ENCODE assay signal across 21 mouse cellular contexts in the genomic region with DNA sequence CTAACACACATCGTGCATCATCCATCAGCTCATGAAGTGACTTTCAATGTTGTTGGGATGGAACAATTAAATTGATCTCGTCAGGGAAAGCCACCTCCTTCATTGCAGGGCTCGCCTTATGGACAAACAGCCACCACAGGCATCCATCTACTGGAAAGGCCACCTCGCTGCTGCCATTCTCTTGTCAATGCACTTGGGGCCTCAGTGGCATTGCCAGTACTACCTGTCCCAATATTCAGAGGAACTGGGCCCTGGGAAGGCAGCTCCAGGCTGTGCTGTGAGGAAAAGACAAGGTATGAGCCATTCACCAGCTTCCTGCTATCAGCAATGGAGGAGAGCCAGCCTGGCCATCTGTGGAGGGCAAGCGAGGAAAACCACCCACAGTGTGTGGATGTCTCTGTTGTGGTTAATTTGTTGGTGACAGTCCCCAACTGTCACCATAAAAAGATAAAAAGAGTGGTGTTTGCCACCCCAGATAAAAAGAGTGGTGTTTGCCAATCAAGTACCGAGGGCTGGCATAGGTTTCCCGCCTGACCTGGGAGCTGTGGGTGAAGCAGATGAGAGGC.
DNase-seq lines count a peak whose midpoint lies in the region; ATAC-seq lines count a peak whose summit lies in the region.
"Had no signal": no experiment of that assay in that cellular context is flagged by ENCODE, and none has a peak within 500 bp of the region (broad histone marks: within the 10 kb centered on the region; RNA-seq: fewer than 3 reads in every experiment).

No protein-coding gene starts in this region.

- H3K4me1 ChIP-seq in hindbrain, embryonic 16.5 days (ENCODE audit: control insufficient read depth, insufficient read depth, low read depth, low read length): no peaks in the 10 kb centered on the region
- H3K4me1 ChIP-seq: forebrain, embryonic 13.5 days had no signal

- H3K9me3 ChIP-seq in hindbrain, embryonic 16.5 days (ENCODE audit: control insufficient read depth, low read length): no peaks in the 10 kb centered on the region
- H3K9me3 ChIP-seq: embryonic facial prominence, embryonic 15.5 days; forebrain, embryonic 13.5 days; heart, embryonic 12.5 days had no signal

- H3K27ac ChIP-seq in hindbrain, embryonic 16.5 days (ENCODE audit: low read depth, low read length): no peak overlapping the region
- H3K27ac ChIP-seq: embryonic facial prominence, embryonic 15.5 days; forebrain, embryonic 13.5 days; hindbrain, postnatal 0 days; left cerebral cortex, adult 2 months had no signal

- H3K4me2 ChIP-seq in hindbrain, embryonic 16.5 days (ENCODE audit: low read length): no peak overlapping the region
- H3K4me2 ChIP-seq: embryonic facial prominence, embryonic 15.5 days; forebrain, embryonic 13.5 days; heart, embryonic 12.5 days had no signal

- H3K4me3 ChIP-seq in hindbrain, embryonic 16.5 days (ENCODE audit: low read length): no peak overlapping the region
- H3K4me3 ChIP-seq: embryonic facial prominence, embryonic 15.5 days; forebrain, embryonic 13.5 days; heart, embryonic 12.5 days; left cerebral cortex, adult 2 months had no signal

- peak; percentile 85 for ATAC-seq in megakaryocyte progenitor cell, adult 5-6 weeks (replicated peaks; ENCODE audit: poor library complexity)
- ATAC-seq in hindbrain, embryonic 16.5 days: no peak
- ATAC-seq: forebrain, embryonic 13.5 days; hindbrain, postnatal 0 days had no signal

- H3K27me3 ChIP-seq in hindbrain, embryonic 16.5 days (replicated peaks; ENCODE audit: control insufficient read depth, insufficient read depth, low read length): no peaks in the 10 kb centered on the region
- H3K27me3 ChIP-seq: embryonic facial prominence, embryonic 15.5 days; forebrain, embryonic 13.5 days; heart, embryonic 12.5 days had no signal

- peak; percentile 17 to 30 for DNase-seq in layer of hippocampus, adult 18-20 months (ENCODE audit: low spot score in 2 of 2)
- DNase-seq in layer of hippocampus, adult 9-10 months (ENCODE audit: low spot score): no peak
- DNase-seq in cerebellum, adult 18-20 months: peak; percentile 9 to 13
- peak; percentile 61 to 77 for DNase-seq in cerebellum, postnatal 25 days
- DNase-seq in yolk sac, embryonic 10.5 days (ENCODE audit: low spot score): no peak
- DNase-seq: adrenal gland, postnatal 14 days; B cell, adult 2 months; embryo, embryonic 11 days; gastrocnemius, postnatal 36 days; heart, postnatal 36 days; kidney, adult 18-20 months; kidney, postnatal 14 days; lung, postnatal 14 days; thymus, postnatal 36 days had no signal

- H3K36me3 ChIP-seq in hindbrain, embryonic 16.5 days (ENCODE audit: control insufficient read depth, insufficient read depth, low read length): no peaks in the 10 kb centered on the region
- H3K36me3 ChIP-seq: embryonic facial prominence, embryonic 15.5 days; heart, embryonic 12.5 days had no signal

- H3K9ac ChIP-seq in hindbrain, embryonic 16.5 days (ENCODE audit: low read depth, low read length): no peak overlapping the region
- H3K9ac ChIP-seq: embryonic facial prominence, embryonic 15.5 days; forebrain, embryonic 13.5 days; heart, embryonic 12.5 days had no signal

- 87% methylated on average over 7 of the region's 7 CpGs for WGBS in hindbrain, embryonic 16.5 days

Comparison
In these comparisons a context has a peak if more than half of its experiments do, and no peak if none do; other contexts are left out.
1. DNase-seq: peak in layer of hippocampus, adult 18-20 months (2 of 2), cerebellum, adult 18-20 months (2 of 2) and cerebellum, postnatal 25 days (2 of 2); none in layer of hippocampus, adult 9-10 months (single experiment) and yolk sac, embryonic 10.5 days (single experiment).